Mouse (Mus musculus) macrophage (primary cell): Measurements from ENCODE around the gene 4930590J08Rik. TPM values are rescaled to one million over a fixed set of nuclear protein-coding genes. Genes with fewer than 3 reads are reported as not detected.

Experiments used
- H3K27ac ChIP-seq: fragments of 350-480 bp; formaldehyde crosslinking; 2 replicates; pipeline ENCODE4 v1.9.0; 2021
- H3K36me3 ChIP-seq: fragments of 350-480 bp; formaldehyde crosslinking; 2 replicates; pipeline ENCODE4 v1.9.0; 2021; ENCODE audit errors: inconsistent target
- H3K4me3 ChIP-seq: fragments of 350-480 bp; formaldehyde crosslinking; 2 replicates; pipeline ENCODE4 v1.9.0; 2021; ENCODE audit errors: inconsistent target
- H3K79me2 ChIP-seq: fragments of 350-480 bp; formaldehyde crosslinking; 2 replicates; pipeline ENCODE4 v1.9.0; 2021; ENCODE audit errors: inconsistent target
- WGBS: methylation state at CpG from one replicate; pipeline ENCODE4 v1.1.7; 2026; ENCODE audit warnings: inconsistent platforms; ENCODE audit not compliant: missing documents; 5-methylcytosine and 5-hydroxymethylcytosine counted together
- polyA plus RNA-seq: library from polyadenylated mRNA; stranded (reverse); fragments of 250-400 nt; gene quantifications from 3 replicates; pipeline ENCODE4 v1.2.4, GENCODE M21; 2018; ENCODE audit warnings: inconsistent platforms

Gene 4930590J08Rik
- polyA plus RNA-seq, 1 experiment from 2014 or later: 0.07 TPM

DNA sequence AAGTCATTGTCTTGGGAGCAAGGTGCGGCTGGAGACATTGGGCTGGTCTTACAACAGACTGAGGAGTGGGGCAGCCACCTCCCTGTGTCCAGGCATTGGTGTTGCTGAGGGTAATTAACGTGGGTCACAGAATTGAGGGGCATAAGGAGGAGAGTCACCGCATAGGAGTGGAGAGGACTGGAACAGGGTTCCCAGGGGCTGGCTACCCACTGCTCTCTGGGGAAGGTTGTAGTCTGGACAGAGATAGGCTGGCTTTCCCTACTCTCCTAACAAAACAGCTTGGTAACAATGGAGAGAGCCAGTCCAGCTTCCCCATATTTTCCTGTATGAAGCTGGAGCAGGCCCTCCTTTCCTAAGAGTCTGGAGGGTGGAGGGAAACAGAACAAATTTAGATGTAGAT, 77.4 kb downstream of the 4930590J08Rik start:
- H3K36me3 ChIP-seq: no peaks in the 10 kb centered on the region
- H3K4me3 ChIP-seq: no peak overlapping the region
- 54% methylated on average over 3 of the region's 3 CpGs for WGBS
- no peak overlapping the region for H3K27ac ChIP-seq
- H3K79me2 ChIP-seq: no peaks in the 10 kb centered on the region

- no peaks in the 10 kb centered on the region for H3K36me3 ChIP-seq
- H3K79me2 ChIP-seq: no peaks in the 10 kb centered on the region
- no peak overlapping the region for H3K4me3 ChIP-seq
- no peak overlapping the region for H3K27ac ChIP-seq
- WGBS: 91% methylated on average over 7 of the region's 8 CpGs
These were observed 87.5 kb downstream of the 4930590J08Rik start for GRCm38 (mm10) chr6:91990101-91990500.

- WGBS: 85% methylated on average over 2 of the region's 2 CpGs
- Histone ChIP-seq H3K4me3 (no peak overlapping the region), H3K79me2 (no peaks in the 10 kb centered on the region), H3K27ac (no peak overlapping the region), H3K36me3 (no peaks in the 10 kb centered on the region)
These were observed 90.2 kb downstream of the 4930590J08Rik start for GRCm38 (mm10) chr6:91992823-91993222.

- H3K4me3 ChIP-seq: no peak overlapping the region
- no peaks in the 10 kb centered on the region for H3K36me3 ChIP-seq
- 42% methylated on average over 8 of the region's 8 CpGs for WGBS
- no peaks in the 10 kb centered on the region for H3K79me2 ChIP-seq
- H3K27ac ChIP-seq: no peak overlapping the region
These were observed 91.3 kb downstream of the 4930590J08Rik start for GRCm38 (mm10) chr6:91993795-91994505.

DNA sequence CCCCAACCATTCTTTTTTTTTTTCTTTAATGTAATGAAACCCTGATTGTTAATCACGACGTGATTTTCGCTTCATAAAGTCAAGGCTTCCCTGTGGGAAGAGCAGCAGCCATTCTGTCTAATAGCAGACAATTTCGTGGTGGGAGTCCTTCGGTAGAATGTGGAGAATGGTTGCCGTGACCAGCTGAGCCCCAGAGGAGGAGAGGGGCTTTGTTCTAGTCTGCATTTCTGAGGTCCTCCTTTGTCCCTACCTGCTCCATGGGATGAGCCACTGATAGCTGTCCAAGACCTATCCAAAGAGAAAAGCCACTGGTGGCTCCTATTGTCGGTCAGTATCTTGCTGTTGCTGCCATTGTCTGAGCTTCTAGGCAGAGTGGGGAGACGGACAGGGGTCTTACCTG, 93.5 kb downstream of the 4930590J08Rik start:
- Histone ChIP-seq H3K27ac (no peak overlapping the region), H3K79me2 (no peaks in the 10 kb centered on the region), H3K4me3 (no peak overlapping the region), H3K36me3 (no peaks in the 10 kb centered on the region)
- WGBS: 97% methylated on average over 8 of the region's 8 CpGs

Other genes with a start within 250 kb of the 4930590J08Rik start
- gene Slc6a6, start 218.8 kb upstream of the 4930590J08Rik start, polyA plus RNA-seq: 290 to 451 TPM (median 423 TPM) in 3 replicates
- gene Grip2, start 75.6 kb upstream of the 4930590J08Rik start, polyA plus RNA-seq: not detected in 3 replicates
- 18.8 to 61.7 TPM (median 18.9 TPM) in 3 replicates for gene Ccdc174, start 24.8 kb upstream of the 4930590J08Rik start, polyA plus RNA-seq
- gene Fgd5, start 76.1 kb downstream of the 4930590J08Rik start, polyA plus RNA-seq: not detected in 3 replicates
- 7.5 to 11.6 TPM (median 8.7 TPM) in 3 replicates for gene Nr2c2, start 188.6 kb downstream of the 4930590J08Rik start, polyA plus RNA-seq